Mouse (Mus musculus) retina, embryonic 14.5 days (tissue): ENCODE results near the gene Cdkn2aipnl.

Experiments used
- DNase-seq: peaks from one replicate; pipeline ENCODE4 v3.0.0-alpha.2; 2015; ENCODE audit warnings: low spot score

Cdkn2aipnl gene

GRCm38 (mm10) chr11:51946144-51946543, 21.3 kb upstream of the Cdkn2aipnl start:
- DNase-seq = no peak

- no peak for DNase-seq
Observed at GRCm38 (mm10) chr11:51949155-51949840, 18.2 kb upstream of the Cdkn2aipnl start.

- no peak for DNase-seq
Observed at GRCm38 (mm10) chr11:51949919-51950318, 17.5 kb upstream of the Cdkn2aipnl start.

DNA sequence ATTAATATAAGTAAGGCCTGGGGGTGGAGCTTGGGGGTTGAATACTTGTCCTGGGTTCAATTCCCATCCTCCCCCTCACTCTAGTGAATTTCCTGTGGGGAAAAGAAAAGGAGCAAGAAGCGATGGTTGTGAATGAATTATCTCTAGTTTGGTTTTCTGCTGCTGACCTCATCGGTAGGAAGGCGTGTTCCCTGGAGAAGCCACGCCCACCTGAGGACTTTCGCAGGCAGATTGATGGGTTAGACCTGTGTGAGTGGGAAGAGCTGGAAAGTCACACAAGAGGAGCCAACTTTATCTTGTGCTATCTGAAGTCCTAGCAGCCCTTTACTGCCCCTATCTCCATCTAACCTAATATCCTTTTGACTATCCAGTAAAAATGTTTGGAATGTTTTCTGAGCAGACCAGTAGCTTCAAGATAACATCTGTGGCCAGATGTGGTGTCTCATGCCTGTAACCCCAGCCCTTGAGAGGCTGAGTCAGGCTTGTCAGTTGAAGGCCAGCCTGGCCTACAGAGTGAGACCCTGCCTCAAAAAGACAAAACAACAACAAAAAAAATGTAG, 15.5 kb upstream of the Cdkn2aipnl start:
- no peak for DNase-seq

- DNase-seq = no peak
Observed at GRCm38 (mm10) chr11:51956112-51956511, 11.3 kb upstream of the Cdkn2aipnl start.

- no peak for DNase-seq
Observed at GRCm38 (mm10) chr11:51957760-51958159, 9.7 kb upstream of the Cdkn2aipnl start.

DNA sequence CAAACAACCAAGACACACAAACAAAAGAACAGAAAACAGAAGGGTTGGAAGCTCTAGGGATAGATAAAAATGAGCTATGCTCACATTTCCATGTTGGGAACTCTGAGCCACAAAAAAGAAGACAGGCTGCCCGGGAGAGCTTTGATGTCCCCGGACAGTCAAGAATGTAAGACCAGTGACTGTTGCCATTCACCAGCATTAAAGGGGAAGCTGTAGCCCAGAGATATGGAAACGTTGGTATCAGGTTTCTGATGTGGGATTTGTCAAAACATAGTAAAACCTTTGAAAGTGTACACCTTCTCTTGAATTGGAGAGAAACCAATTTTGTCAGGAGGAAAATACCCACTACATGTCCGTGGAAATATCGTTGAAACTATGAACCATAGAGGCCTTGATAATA, 8.0 kb upstream of the Cdkn2aipnl start:
- DNase-seq = no peak

- no peak for DNase-seq
Observed at GRCm38 (mm10) chr11:51960061-51960460, 7.4 kb upstream of the Cdkn2aipnl start.

- DNase-seq = no peak
Observed at GRCm38 (mm10) chr11:51960967-51961471, 6.4 kb upstream of the Cdkn2aipnl start.

GRCm38 (mm10) chr11:51961761-51962160, 5.7 kb upstream of the Cdkn2aipnl start:
- no peak for DNase-seq

GRCm38 (mm10) chr11:51962277-51962676, 5.2 kb upstream of the Cdkn2aipnl start:
- no peak for DNase-seq

DNA sequence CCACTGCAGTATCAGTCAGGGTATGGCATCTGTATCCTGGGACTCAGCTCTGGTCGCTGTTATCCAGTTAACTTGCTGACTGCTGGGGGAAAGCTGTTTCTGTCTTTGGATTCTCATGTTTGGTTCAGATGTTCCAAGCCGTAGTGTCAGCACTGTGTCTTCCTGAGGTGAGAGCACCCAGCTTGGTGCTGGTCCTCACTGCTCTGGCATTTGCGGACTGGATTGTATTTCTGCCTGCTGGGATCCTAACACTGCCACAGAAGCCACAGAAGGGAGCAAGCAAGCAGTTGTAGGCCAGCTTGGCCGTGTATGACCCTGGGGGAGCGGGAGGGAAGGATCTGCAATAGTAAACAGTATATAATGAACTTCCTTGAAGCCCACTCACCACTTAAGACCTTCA, 810 bp upstream of the Cdkn2aipnl start:
- no peak for DNase-seq

DNA sequence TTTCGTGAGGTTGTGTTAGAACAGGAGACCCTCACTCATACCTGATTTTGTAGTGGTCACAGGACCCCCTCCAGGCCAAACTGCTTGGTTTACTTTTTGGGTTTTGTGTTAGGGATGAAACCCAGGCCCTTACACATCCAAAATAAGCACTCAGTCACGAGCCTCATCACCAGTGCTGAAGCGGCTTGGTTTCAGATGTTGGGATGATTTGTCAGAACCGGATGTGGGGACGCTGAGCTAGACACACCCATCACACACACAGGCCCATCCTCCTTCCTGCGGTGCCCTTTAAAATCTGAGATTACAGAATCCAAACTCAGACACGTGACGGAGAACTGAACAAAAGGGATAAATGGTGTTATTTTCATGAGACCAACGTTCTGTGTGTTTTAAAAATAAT, 1.4 kb downstream of the Cdkn2aipnl start:
- no peak for DNase-seq

DNA sequence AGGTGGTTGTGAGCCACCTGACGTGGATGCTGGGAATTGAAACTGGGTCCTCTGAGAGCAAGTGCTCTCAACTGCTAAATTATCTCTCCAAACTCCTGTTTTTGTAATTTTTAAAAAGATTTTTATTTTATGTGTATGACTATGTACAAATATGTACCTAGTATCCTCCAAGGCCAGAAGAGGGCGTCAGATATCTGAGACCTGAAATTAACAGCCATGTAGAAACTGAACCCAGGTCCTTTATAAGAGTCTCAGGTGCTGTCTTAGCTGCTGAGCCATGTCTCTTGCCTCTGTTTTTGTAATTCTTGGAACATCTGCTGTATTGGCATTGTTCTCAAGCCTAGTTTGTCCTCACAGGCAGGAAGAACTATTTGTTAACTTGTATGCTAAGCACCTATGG, 2.0 kb downstream of the Cdkn2aipnl start:
- DNase-seq = no peak

- no peak for DNase-seq
Observed at GRCm38 (mm10) chr11:51971644-51972043, 4.2 kb downstream of the Cdkn2aipnl start.

DNA sequence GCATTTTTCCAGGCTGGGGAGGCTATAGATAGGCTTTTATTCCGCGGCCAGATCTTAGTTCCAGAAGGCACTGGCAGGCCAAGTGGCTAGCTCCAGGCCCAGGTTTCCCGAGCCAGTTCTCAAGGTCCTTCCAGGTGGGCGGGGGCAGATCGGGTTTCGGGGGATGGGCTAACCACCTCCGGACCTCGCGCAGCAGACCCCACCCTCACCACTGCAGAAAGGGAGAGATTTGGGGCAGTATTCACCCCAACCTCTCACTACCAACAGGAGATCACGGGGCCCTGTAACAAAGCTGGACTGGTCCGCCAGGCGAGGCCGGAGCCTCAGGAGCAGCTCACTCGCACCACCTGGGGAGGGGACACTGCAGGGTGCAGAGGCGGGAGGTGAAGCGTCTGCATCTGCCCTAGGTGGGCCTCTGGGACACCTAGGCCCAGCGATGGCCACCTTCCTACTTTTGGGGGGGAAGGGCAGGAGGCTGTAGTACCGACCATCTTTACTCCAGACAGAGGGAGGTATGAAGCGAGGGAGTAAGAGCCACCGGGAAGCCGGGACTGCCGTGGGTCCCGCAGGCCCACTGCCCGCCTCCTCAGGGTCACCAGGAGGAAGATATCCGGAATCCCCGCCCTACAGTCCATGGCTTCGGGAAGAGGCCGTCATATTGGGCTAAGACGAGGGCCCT, 32.3 kb downstream of the Cdkn2aipnl start:
- peak; percentile 39 for DNase-seq

GRCm38 (mm10) chr11:52000290-52000962, 33.0 kb downstream of the Cdkn2aipnl start, which contains the start of gene Ube2b:
Gene Ube2b, minus strand, starts transcription at chr11:52000762.
- peak; percentile 98 for DNase-seq

GRCm38 (mm10) chr11:52001341-52001740, 33.9 kb downstream of the Cdkn2aipnl start:
- no peak for DNase-seq

GRCm38 (mm10) chr11:52001861-52002260, 34.4 kb downstream of the Cdkn2aipnl start:
- DNase-seq = no peak

DNA sequence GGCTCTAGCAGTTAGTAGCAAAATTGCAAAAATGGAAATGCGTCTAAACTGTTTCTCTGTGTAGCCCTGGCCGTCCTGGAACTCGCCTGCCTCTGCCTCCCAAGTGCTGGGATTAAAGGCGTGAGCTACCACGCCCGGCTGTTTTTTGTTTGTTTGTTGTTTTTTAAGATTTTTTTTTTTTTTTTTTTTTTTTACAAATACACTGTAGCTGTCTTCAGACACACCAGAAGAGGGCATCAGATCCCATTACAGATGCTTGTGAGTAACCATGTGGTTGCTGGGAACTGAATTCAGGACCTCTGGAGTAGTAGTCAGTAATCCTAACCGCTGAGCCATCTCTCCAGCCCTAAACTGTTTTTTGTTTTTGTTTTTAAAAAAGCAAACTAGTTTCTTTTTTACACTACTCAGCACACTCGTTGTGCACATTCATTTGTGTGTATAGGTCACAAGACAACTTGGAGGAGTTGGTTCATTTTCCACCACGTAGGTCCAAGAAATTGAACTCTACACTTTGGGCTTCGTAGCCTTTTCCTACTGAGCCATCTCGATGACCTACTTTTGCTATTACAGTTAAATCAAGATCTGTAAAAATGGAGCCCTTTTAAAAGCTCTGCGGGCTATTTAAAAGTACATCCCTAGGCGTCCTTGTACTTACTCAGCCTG, 35.5 kb downstream of the Cdkn2aipnl start:
- peak; percentile 22 for DNase-seq

DNA sequence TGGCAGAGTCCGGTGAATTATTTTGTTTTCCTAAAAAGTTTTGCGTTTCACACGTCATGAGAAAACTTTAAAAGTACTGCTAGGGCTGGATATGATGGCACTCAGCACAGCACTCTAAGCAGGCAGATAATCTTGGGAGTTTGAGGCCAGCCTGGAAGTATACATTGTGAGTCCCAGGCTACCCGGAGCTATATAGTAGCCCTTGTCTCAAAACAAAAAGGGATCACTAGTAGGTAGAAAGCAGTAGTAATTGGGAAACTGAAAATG, 36.0 kb downstream of the Cdkn2aipnl start:
- no peak for DNase-seq
